Mouse (Mus musculus) embryo, embryonic 9.5 days (tissue): ENCODE measurements around the gene Rel.

Source experiments
- DNase-seq: peaks from one replicate; pipeline ENCODE4 v3.0.0-alpha.2; 2017; ENCODE audit errors: extremely low spot score

Gene Rel

GRCm38 (mm10) chr11:23744352-23744751, 26.4 kb downstream of the Rel start:
- DNase-seq = no peak

GRCm38 (mm10) chr11:23741386-23741785, 29.4 kb downstream of the Rel start:
- no peak for DNase-seq

- no peak for DNase-seq
Observed at GRCm38 (mm10) chr11:23740895-23741294, 29.9 kb downstream of the Rel start.

GRCm38 (mm10) chr11:23735820-23736470, 34.8 kb downstream of the Rel start:
- no peak for DNase-seq

GRCm38 (mm10) chr11:23734749-23735286, 36.0 kb downstream of the Rel start:
- DNase-seq = no peak

- no peak for DNase-seq
Observed at GRCm38 (mm10) chr11:23732840-23733239, 37.9 kb downstream of the Rel start.

GRCm38 (mm10) chr11:23730120-23730519, 40.6 kb downstream of the Rel start:
- no peak for DNase-seq

GRCm38 (mm10) chr11:23728186-23728585, 42.6 kb downstream of the Rel start:
- DNase-seq = no peak

- DNase-seq = no peak
Observed at GRCm38 (mm10) chr11:23726441-23726840, 44.3 kb downstream of the Rel start.

- DNase-seq = no peak
Observed at GRCm38 (mm10) chr11:23725850-23726249, 44.9 kb downstream of the Rel start.

- no peak for DNase-seq
Observed at GRCm38 (mm10) chr11:23722326-23722725, 48.4 kb downstream of the Rel start.

- no peak for DNase-seq
Observed at GRCm38 (mm10) chr11:23719825-23720224, 50.9 kb downstream of the Rel start.

GRCm38 (mm10) chr11:23718856-23719255, 51.9 kb downstream of the Rel start:
- DNase-seq = no peak

GRCm38 (mm10) chr11:23712299-23712698, 58.5 kb downstream of the Rel start:
- DNase-seq = no peak

- no peak for DNase-seq
Observed at GRCm38 (mm10) chr11:23704604-23705294, 66.0 kb downstream of the Rel start.

GRCm38 (mm10) chr11:23701831-23702230, 68.9 kb downstream of the Rel start:
- no peak for DNase-seq

- no peak for DNase-seq
Observed at GRCm38 (mm10) chr11:23699414-23700095, 71.2 kb downstream of the Rel start.

- DNase-seq = no peak
Observed at GRCm38 (mm10) chr11:23698526-23698925, 72.2 kb downstream of the Rel start.

GRCm38 (mm10) chr11:23695847-23696246, 74.9 kb downstream of the Rel start:
- DNase-seq = no peak

GRCm38 (mm10) chr11:23693286-23693685, 77.5 kb downstream of the Rel start:
- DNase-seq = no peak

GRCm38 (mm10) chr11:23688060-23688459, 82.7 kb downstream of the Rel start:
- no peak for DNase-seq
